Mouse (Mus musculus) embryonic fibroblast, embryonic 13.5 days (primary cell): ENCODE data around the gene Ccdc84. TPM values are rescaled to one million over a fixed set of nuclear protein-coding genes. Genes with fewer than 3 reads are reported as not detected.
A peak's percentile ranks its signal among the peaks of the same experiment; 100 is the strongest.
"Not testable (repeated sequence)": the region's sequence is repeated elsewhere in the genome, so short reads cannot be mapped to it uniquely, and the experiment has no call there.

Experiments used
- H3K27ac ChIP-seq: 2 replicates; pipeline ENCODE4 v1.5.1; 2012; ENCODE audit warnings: low read length, control low read depth, inconsistent platforms; ENCODE audit not compliant: insufficient read depth
- H3K4me1 ChIP-seq: 2 replicates; pipeline ENCODE4 v1.6.1; 2011; ENCODE audit warnings: low read length; ENCODE audit not compliant: control insufficient read depth, insufficient read depth
- H3K4me3 ChIP-seq: 2 replicates; pipeline ENCODE4 v1.5.1; 2011; ENCODE audit warnings: mild to moderate bottlenecking, control low read depth, low read length; ENCODE audit not compliant: insufficient read depth
- CTCF ChIP-seq: IDR thresholded peaks from 2 replicates; pipeline ENCODE4 v1.5.1; 2011; ENCODE audit warnings: mild to moderate bottlenecking, control low read depth, low read length, moderate library complexity, borderline replicate concordance; ENCODE audit not compliant: insufficient read depth
- POLR2A ChIP-seq: IDR thresholded peaks from 2 replicates; pipeline ENCODE4 v1.6.1; 2011; ENCODE audit warnings: low read depth, mild to moderate bottlenecking, control low read depth, low read length, moderate library complexity
- polyA plus RNA-seq: library from polyadenylated mRNA; stranded (reverse); fragments of >200 nt; gene quantifications from 2 replicates; pipeline ENCODE4 v1.2.4, GENCODE M21; 2011; ENCODE audit warnings: low read depth; ENCODE audit not compliant: missing spikeins, insufficient read length

Gene Ccdc84
- polyA plus RNA-seq, 1 experiment: 13.4 TPM

- H3K4me3 ChIP-seq: no peak overlapping the region
Measured at GRCm38 (mm10) chr9:44373386-44373785, 45.0 kb downstream of the Ccdc84 start.

DNA sequence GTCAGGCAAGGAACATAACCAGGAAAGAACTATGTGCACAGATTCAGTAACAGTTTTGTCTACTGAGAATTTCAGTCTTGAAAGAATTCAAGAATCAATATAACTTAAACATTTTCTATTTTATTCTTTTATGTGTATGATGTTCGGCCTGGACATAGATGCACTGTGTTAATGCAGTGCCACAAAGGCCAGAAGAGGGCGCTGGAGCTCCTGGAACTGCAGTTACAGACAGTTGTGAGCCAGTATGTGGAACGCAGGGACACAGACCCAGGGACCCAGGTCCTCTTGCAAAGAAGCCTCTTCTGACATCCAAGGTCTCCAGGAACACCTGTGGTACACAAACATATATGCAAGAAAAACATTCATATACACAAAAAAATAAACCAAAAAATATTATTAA is 53.9 kb downstream of the Ccdc84 start:
- H3K27ac ChIP-seq: no peak overlapping the region
- no peak overlapping the region for H3K4me3 ChIP-seq
- no peak for TF ChIP-seq POLR2A
- TF ChIP-seq CTCF: peak; percentile 42; the same call in 1 of the 2 replicates
- 0 out of 2 replicates have a peak, but pooled peaks cover 2% of the 10 kb centered on the region for H3K4me1 ChIP-seq

More at GRCm38 (mm10) chr9:44373386-44373785, 45.0 kb downstream of the Ccdc84 start:
- TF ChIP-seq CTCF (no peak), POLR2A (no peak)
- Histone ChIP-seq H3K27ac (peak overlapping the region; percentile 73), H3K4me1 (peaks cover 3% of the 10 kb centered on the region; the same call in 1 of the 2 replicates)

GRCm38 (mm10) chr9:44361931-44362330 is 56.4 kb downstream of the Ccdc84 start:
- not testable (repeated sequence) for H3K27ac ChIP-seq, H3K4me3 ChIP-seq, H3K4me1 ChIP-seq

DNA sequence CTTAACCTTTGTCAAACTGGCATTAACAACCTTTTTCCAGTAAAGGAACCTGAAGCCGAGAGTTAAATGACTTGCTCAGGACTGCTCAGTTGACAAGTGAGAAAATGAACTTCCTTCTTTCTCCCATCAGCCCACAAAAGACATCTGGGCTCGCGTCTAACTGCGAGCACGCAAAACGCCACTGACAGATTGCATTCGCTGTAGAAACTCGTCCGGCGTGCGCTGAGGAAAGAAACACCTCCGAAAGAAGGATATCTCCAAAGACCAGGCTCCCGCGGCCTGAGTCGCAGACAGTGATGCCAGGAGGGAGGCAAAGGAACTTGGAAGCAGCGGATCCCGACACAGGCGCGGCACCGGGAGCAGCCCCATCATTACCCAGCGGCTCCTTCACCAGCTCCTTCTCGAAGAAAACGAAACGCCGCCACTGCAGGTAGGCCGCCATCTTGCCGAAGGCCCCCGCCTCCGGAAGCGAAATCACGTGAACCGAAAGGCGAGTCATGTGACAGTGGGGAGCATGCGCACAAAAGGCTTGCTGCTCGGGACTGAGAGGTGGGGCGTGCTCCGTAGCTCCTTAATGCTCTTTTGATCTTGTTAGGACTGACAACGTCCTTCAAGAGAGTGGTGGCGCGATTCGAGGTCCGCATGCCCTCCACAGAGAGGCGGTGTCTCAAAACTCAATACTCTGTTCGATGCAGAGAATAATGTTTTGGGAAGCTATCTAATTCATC is 57.0 kb downstream of the Ccdc84 start, which contains the start of gene Vps11:
Gene Vps11, minus strand, starts transcription at position 481 of the 728 bp plus-strand sequence.
- H3K27ac ChIP-seq: no peak within 1 kb of the TSS
- H3K4me3 ChIP-seq: peak within 1 kb of the TSS; percentile 88
- peak; percentile 92 for TF ChIP-seq POLR2A
- peak; percentile 16; the same call in 1 of the 2 replicates for TF ChIP-seq CTCF
- H3K4me1 ChIP-seq: 0 out of 2 replicates have a peak, but pooled peaks cover 2% of the 10 kb centered on the region

Other genes starting within 250 kb of the Ccdc84 start
- 44.1 and 47.7 TPM in 2 replicates for gene Cbl, start 184.5 kb downstream of the Ccdc84 start, polyA plus RNA-seq
- gene Ccdc153, start 177.9 kb downstream of the Ccdc84 start, polyA plus RNA-seq: not detected in 2 replicates
- gene Pdzd3, start 167.1 kb downstream of the Ccdc84 start, polyA plus RNA-seq: not detected in 2 replicates
- gene Nlrx1, start 150.0 kb downstream of the Ccdc84 start, polyA plus RNA-seq: 5.9 and 6.6 TPM in 2 replicates
- gene Abcg4, start 130.0 kb downstream of the Ccdc84 start, polyA plus RNA-seq: 1.0 and 1.6 TPM in 2 replicates
- 13.4 and 16.4 TPM in 2 replicates for gene Hinfp, start 112.9 kb downstream of the Ccdc84 start, polyA plus RNA-seq
- gene C2cd2l, start 98.3 kb downstream of the Ccdc84 start, polyA plus RNA-seq: 9.4 and 10.5 TPM in 2 replicates
- 39.7 and 54.7 TPM in 2 replicates for gene Dpagt1, start 92.5 kb downstream of the Ccdc84 start, polyA plus RNA-seq
- gene H2afx, start 83.9 kb downstream of the Ccdc84 start, polyA plus RNA-seq: 50.9 and 74.7 TPM in 2 replicates
- gene Hmbs, start 74.3 kb downstream of the Ccdc84 start, polyA plus RNA-seq: 46.8 and 51.9 TPM in 2 replicates
- 33.8 and 35.4 TPM in 2 replicates for gene Vps11, start 56.9 kb downstream of the Ccdc84 start, polyA plus RNA-seq
- 88.7 and 101 TPM in 2 replicates for gene Hyou1, start 39.1 kb downstream of the Ccdc84 start, polyA plus RNA-seq
- 7.0 and 7.7 TPM in 2 replicates for gene Slc37a4, start 21.7 kb downstream of the Ccdc84 start, polyA plus RNA-seq
- gene Rps25, start 11.4 kb downstream of the Ccdc84 start, polyA plus RNA-seq: 2,978 and 3,912 TPM in 2 replicates
- gene Trappc4, start 11.0 kb downstream of the Ccdc84 start, polyA plus RNA-seq: 104 and 112 TPM in 2 replicates
- not detected in 2 replicates for gene Foxr1, start 22.6 kb upstream of the Ccdc84 start, polyA plus RNA-seq
- not detected in 2 replicates for gene Upk2, start 36.4 kb upstream of the Ccdc84 start, polyA plus RNA-seq
- 56.0 and 61.6 TPM in 2 replicates for gene Bcl9l, start 64.3 kb upstream of the Ccdc84 start, polyA plus RNA-seq
- not detected in 2 replicates for gene Cxcr5, start 143.3 kb upstream of the Ccdc84 start, polyA plus RNA-seq
- gene Ddx6, start 186.3 kb upstream of the Ccdc84 start, polyA plus RNA-seq: 164 TPM in 2 replicates